ENCODE assay signal across 8 mouse cellular contexts in the genomic region with DNA sequence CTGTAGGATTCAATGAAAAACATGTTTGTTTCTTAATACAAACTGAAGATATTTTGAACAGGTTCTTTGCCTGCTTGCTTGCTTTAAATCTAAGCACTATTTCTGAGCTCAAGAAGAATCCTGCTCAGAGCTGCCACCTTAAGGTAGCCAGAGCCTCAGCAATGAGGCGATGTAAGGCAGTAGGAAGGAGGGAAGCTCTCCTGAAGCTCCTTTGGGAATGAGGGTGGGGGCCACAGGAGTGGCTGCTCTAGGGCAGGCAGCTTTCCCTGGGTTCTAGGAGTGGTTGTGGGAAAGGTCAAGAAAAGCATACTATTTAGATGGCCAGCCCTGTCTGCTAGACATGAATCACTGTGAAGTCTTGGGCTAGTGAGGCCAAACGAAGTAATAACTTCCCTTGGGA.
DNase-seq lines count a peak whose midpoint lies in the region; ATAC-seq and TF ChIP-seq lines count a peak whose summit lies in the region.

No protein-coding gene starts in this region.

- TF ChIP-seq CTCF in forebrain, postnatal 0 days (IDR thresholded peaks at IDR 0.05; ENCODE audit: low read depth), result peak; percentile 71
- peak; percentile 79 for TF ChIP-seq CTCF in midbrain, postnatal 0 days (IDR thresholded peaks at IDR 0.05)
- TF ChIP-seq CTCF in gastrocnemius, adult 2 months (IDR thresholded peaks at IDR 0.05), result peak; percentile 71
- no peak for TF ChIP-seq CTCF in thymus, adult 2 months (IDR thresholded peaks at IDR 0.05; ENCODE audit: borderline replicate concordance, control insufficient read depth, extremely low read depth, insufficient read depth, low read length, poor library complexity)

- no peaks in the 10 kb centered on the region for H3K9me3 ChIP-seq in forebrain, postnatal 0 days (ENCODE audit: low read length)
- H3K9me3 ChIP-seq in forebrain, embryonic 12.5 days, result no peaks in the 10 kb centered on the region
- H3K9me3 ChIP-seq in midbrain, postnatal 0 days (ENCODE audit: low read length), result no peaks in the 10 kb centered on the region
- H3K9me3 ChIP-seq in midbrain, embryonic 15.5 days, result no peaks in the 10 kb centered on the region

- whole genome bisulfite sequencing in forebrain, postnatal 0 days, result 50% methylated on average over 2 of the region's 2 CpGs
- WGBS in forebrain, embryonic 12.5 days, result 40% methylated on average over 2 of the region's 2 CpGs
- WGBS in midbrain, postnatal 0 days, result 35% methylated on average over 2 of the region's 2 CpGs
- WGBS in midbrain, embryonic 15.5 days, result 49% methylated on average over 2 of the region's 2 CpGs
- WGBS in thymus, adult 2 months, result 78% methylated on average over 2 of the region's 2 CpGs

- no peak overlapping the region for H3K9ac ChIP-seq in forebrain, postnatal 0 days
- no peak overlapping the region for H3K9ac ChIP-seq in forebrain, embryonic 12.5 days
- H3K9ac ChIP-seq in midbrain, postnatal 0 days (replicated peaks; ENCODE audit: low read length, poor library complexity, severe bottlenecking), result no peak overlapping the region
- H3K9ac ChIP-seq in midbrain, embryonic 15.5 days, result no peak overlapping the region

- ATAC-seq in forebrain, postnatal 0 days, result peak; percentile 69
- no peak for ATAC-seq in forebrain, embryonic 12.5 days (ENCODE audit: low FRiP score)
- peak; percentile 52; the same call in 1 of the 2 replicates for ATAC-seq in midbrain, postnatal 0 days (ENCODE audit: low FRiP score)
- no peak for ATAC-seq in midbrain, embryonic 15.5 days (replicated peaks)

- H3K36me3 ChIP-seq in forebrain, postnatal 0 days (ENCODE audit: insufficient read depth), result no peaks in the 10 kb centered on the region
- H3K36me3 ChIP-seq in forebrain, embryonic 12.5 days (replicated peaks), result no peaks in the 10 kb centered on the region
- H3K36me3 ChIP-seq in midbrain, postnatal 0 days (ENCODE audit: insufficient read depth, low read length), result no peaks in the 10 kb centered on the region
- H3K36me3 ChIP-seq in midbrain, embryonic 15.5 days (replicated peaks), result no peaks in the 10 kb centered on the region
- H3K36me3 ChIP-seq in thymus, adult 2 months (ENCODE audit: control insufficient read depth, insufficient read depth, low read length), result no peaks in the 10 kb centered on the region

- intact Hi-C loops in gastrocnemius, adult 2 months (cut with DNase I), result loop anchor here (5.0 kb wide), 2 partner anchors 81 to 121 kb away; no protein-coding TSS in a partner anchor

- H3K4me1 ChIP-seq in forebrain, postnatal 0 days (ENCODE audit: insufficient read depth), result no peaks in the 10 kb centered on the region
- no peaks in the 10 kb centered on the region for H3K4me1 ChIP-seq in forebrain, embryonic 12.5 days
- no peaks in the 10 kb centered on the region for H3K4me1 ChIP-seq in midbrain, postnatal 0 days (ENCODE audit: insufficient read depth, low read length)
- H3K4me1 ChIP-seq in midbrain, embryonic 15.5 days, result no peaks in the 10 kb centered on the region
- no peaks in the 10 kb centered on the region for H3K4me1 ChIP-seq in thymus, adult 2 months (replicated peaks; ENCODE audit: control insufficient read depth, insufficient read depth, low read length)

- no peaks in the 10 kb centered on the region for H3K27me3 ChIP-seq in forebrain, postnatal 0 days (ENCODE audit: insufficient read depth, low read length)
- no peaks in the 10 kb centered on the region for H3K27me3 ChIP-seq in forebrain, embryonic 12.5 days
- H3K27me3 ChIP-seq in midbrain, postnatal 0 days (ENCODE audit: insufficient read depth, low read length), result no peaks in the 10 kb centered on the region
- H3K27me3 ChIP-seq in midbrain, embryonic 15.5 days (replicated peaks), result no peaks in the 10 kb centered on the region
- no peaks in the 10 kb centered on the region for H3K27me3 ChIP-seq in thymus, adult 2 months (ENCODE audit: control insufficient read depth, insufficient read depth, low read length)

- TF ChIP-seq POLR2A in thymus, adult 2 months (IDR thresholded peaks at IDR 0.05; ENCODE audit: control insufficient read depth, extremely low read depth, insufficient read depth, low read length, poor library complexity), result no peak

- DNase-seq in forebrain, postnatal 0 days, result peak; percentile 54
- peak; percentile 49 for DNase-seq in midbrain, postnatal 0 days (ENCODE audit: low spot score)
- peak; percentile 56 for DNase-seq in gastrocnemius, adult 2 months
- peak; percentile 58 for DNase-seq in skeletal muscle tissue, adult 2 months (ENCODE audit: low read depth, low spot score)
- no peak for DNase-seq in natural killer cell, adult 2 months (ENCODE audit: low spot score in 2 of 2)
- no peak for DNase-seq in thymus, adult 2 months

- no peak overlapping the region for H3K4me2 ChIP-seq in forebrain, postnatal 0 days (ENCODE audit: low read depth)
- no peak overlapping the region for H3K4me2 ChIP-seq in forebrain, embryonic 12.5 days
- no peak overlapping the region for H3K4me2 ChIP-seq in midbrain, postnatal 0 days (ENCODE audit: low read depth, low read length, poor library complexity, severe bottlenecking)
- H3K4me2 ChIP-seq in midbrain, embryonic 15.5 days, result no peak overlapping the region

- H3K27ac ChIP-seq in forebrain, postnatal 0 days (ENCODE audit: low read depth, low read length), result no peak overlapping the region
- H3K27ac ChIP-seq in forebrain, embryonic 12.5 days, result no peak overlapping the region
- no peak overlapping the region for H3K27ac ChIP-seq in midbrain, postnatal 0 days (ENCODE audit: low read depth, low read length)
- no peak overlapping the region for H3K27ac ChIP-seq in midbrain, embryonic 15.5 days
- peak overlapping the region; percentile 88 for H3K27ac ChIP-seq in gastrocnemius, adult 2 months
- no peak overlapping the region for H3K27ac ChIP-seq in thymus, adult 2 months (ENCODE audit: control insufficient read depth, insufficient read depth, low read length)

- H3K4me3 ChIP-seq in forebrain, postnatal 0 days (ENCODE audit: low read depth, low read length), result no peak overlapping the region
- no peak overlapping the region for H3K4me3 ChIP-seq in forebrain, embryonic 12.5 days (replicated peaks)
- H3K4me3 ChIP-seq in midbrain, postnatal 0 days (ENCODE audit: low read depth, low read length), result no peak overlapping the region
- no peak overlapping the region for H3K4me3 ChIP-seq in midbrain, embryonic 15.5 days
- H3K4me3 ChIP-seq in gastrocnemius, adult 2 months, result no peak overlapping the region
- no peak overlapping the region for H3K4me3 ChIP-seq in thymus, adult 2 months (ENCODE audit: control insufficient read depth, insufficient read depth, low read length)

Comparison
In these comparisons a context has a peak if more than half of its experiments do, and no peak if none do; other contexts are left out.
1. ATAC-seq: peak in forebrain, postnatal 0 days (single experiment) and midbrain, postnatal 0 days (single experiment); none in forebrain, embryonic 12.5 days (single experiment) and midbrain, embryonic 15.5 days (single experiment).
2. DNase-seq: peak in forebrain, postnatal 0 days (single experiment), midbrain, postnatal 0 days (single experiment), gastrocnemius, adult 2 months (single experiment) and skeletal muscle tissue, adult 2 months (single experiment); none in natural killer cell, adult 2 months (0 of 2) and thymus, adult 2 months (single experiment).